Mouse (Mus musculus) erythroblast, embryonic 14.5 days (primary cell): ENCODE measurements around the gene Mt3.

Experiments used
- GATA1 ChIP-seq: IDR thresholded peaks from 2 replicates; pipeline ENCODE4 v1.6.1; 2012; ENCODE audit warnings: low read length, inconsistent platforms, mixed read lengths
- TAL1 ChIP-seq: IDR thresholded peaks from 3 replicates; pipeline ENCODE4 v1.6.1; 2012; ENCODE audit warnings: low read length, inconsistent platforms, mixed read lengths

DNA sequence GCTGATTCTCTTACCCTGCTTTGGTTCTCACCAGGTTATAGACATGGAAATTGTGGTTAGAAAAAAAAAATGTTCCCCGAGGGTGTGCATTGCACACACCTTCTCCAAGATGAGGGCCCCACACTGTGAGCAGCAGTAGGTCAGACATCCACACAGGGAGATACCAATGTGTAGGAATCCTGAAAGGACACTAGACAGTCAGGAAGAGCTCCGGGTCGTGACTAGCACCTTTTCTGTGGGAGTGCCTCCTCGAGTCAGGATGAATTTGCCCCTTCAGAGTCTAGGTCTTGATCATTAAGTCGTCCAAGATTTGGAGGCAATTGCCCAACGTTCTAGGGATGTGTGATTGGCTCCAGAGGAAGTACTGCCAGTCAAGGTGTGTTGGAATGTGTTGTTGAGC is 33.4 kb downstream of the Mt3 start:
- TF ChIP-seq GATA1 (no peak), TAL1 (no peak)
